ENCODE assay signal across 19 mouse cellular contexts in genomic region chr9:100613501-100614071, GRCm38 (mm10). TPM values are rescaled to one million over a fixed set of nuclear protein-coding genes. Genes with fewer than 3 reads are reported as not detected.
DNase-seq lines count a peak whose midpoint lies in the region; ATAC-seq and TF ChIP-seq lines count a peak whose summit lies in the region.
"Had no signal": no experiment of that assay in that cellular context is flagged by ENCODE, and none has a peak within 500 bp of the region (broad histone marks: within the 10 kb centered on the region; RNA-seq: fewer than 3 reads in every experiment).

No protein-coding gene starts in this region.

- no peaks in the 10 kb centered on the region for H3K9me3 ChIP-seq in embryonic facial prominence, embryonic 14.5 days (ENCODE audit: control insufficient read depth, low read length)
- H3K9me3 ChIP-seq in embryonic facial prominence, embryonic 10.5 days, result no peaks in the 10 kb centered on the region
- no peaks in the 10 kb centered on the region for H3K9me3 ChIP-seq in forebrain, embryonic 14.5 days (replicated peaks; ENCODE audit: control insufficient read depth, low read length)
- H3K9me3 ChIP-seq in forebrain, embryonic 16.5 days (ENCODE audit: control insufficient read depth, low read length), result no peaks in the 10 kb centered on the region
- no peaks in the 10 kb centered on the region for H3K9me3 ChIP-seq in midbrain, embryonic 15.5 days
- H3K9me3 ChIP-seq in midbrain, embryonic 16.5 days (replicated peaks; ENCODE audit: control insufficient read depth, low read length, poor library complexity, severe bottlenecking), result no peaks in the 10 kb centered on the region
- H3K9me3 ChIP-seq: heart, embryonic 15.5 days; hindbrain, embryonic 13.5 days had no signal

- H3K27ac ChIP-seq in embryonic facial prominence, embryonic 14.5 days (replicated peaks; ENCODE audit: low read depth, low read length), result no peak overlapping the region
- H3K27ac ChIP-seq in embryonic facial prominence, embryonic 10.5 days (replicated peaks), result no peak overlapping the region
- no peak overlapping the region for H3K27ac ChIP-seq in forebrain, embryonic 14.5 days (ENCODE audit: low read depth, low read length)
- H3K27ac ChIP-seq in forebrain, embryonic 16.5 days (ENCODE audit: low read length), result no peak overlapping the region
- H3K27ac ChIP-seq in midbrain, embryonic 15.5 days, result peak overlapping the region; percentile 5; the same call in 1 of the 2 replicates
- no peak overlapping the region for H3K27ac ChIP-seq in midbrain, embryonic 16.5 days (ENCODE audit: low read length)
- H3K27ac ChIP-seq: heart, embryonic 15.5 days; hindbrain, embryonic 13.5 days; hindbrain, postnatal 0 days had no signal

- no peaks in the 10 kb centered on the region for H3K4me1 ChIP-seq in embryonic facial prominence, embryonic 14.5 days (ENCODE audit: control insufficient read depth, insufficient read depth, low read length)
- no peaks in the 10 kb centered on the region for H3K4me1 ChIP-seq in embryonic facial prominence, embryonic 10.5 days
- peaks cover 4% of the 10 kb centered on the region; the same call in 1 of the 2 replicates for H3K4me1 ChIP-seq in forebrain, embryonic 14.5 days (ENCODE audit: control insufficient read depth, insufficient read depth, low read length)
- peaks cover 8% of the 10 kb centered on the region for H3K4me1 ChIP-seq in forebrain, embryonic 16.5 days (replicated peaks; ENCODE audit: control insufficient read depth, insufficient read depth, low read length)
- H3K4me1 ChIP-seq in midbrain, embryonic 15.5 days, result peaks cover 9% of the 10 kb centered on the region; the same call in 1 of the 2 replicates
- H3K4me1 ChIP-seq in midbrain, embryonic 16.5 days (ENCODE audit: control insufficient read depth, insufficient read depth, low read length), result no peaks in the 10 kb centered on the region

- no peak; the same call in 1 of the 2 replicates for ATAC-seq in embryonic facial prominence, embryonic 14.5 days (ENCODE audit: low read depth)
- peak; percentile 76 for ATAC-seq in forebrain, embryonic 14.5 days
- ATAC-seq in forebrain, embryonic 16.5 days, result no peak
- no peak for ATAC-seq in midbrain, embryonic 15.5 days (replicated peaks)
- ATAC-seq in midbrain, embryonic 16.5 days, result no peak
- ATAC-seq: CD4-positive, CD25-positive, alpha-beta regulatory T cell, adult 4 months; hindbrain, postnatal 0 days had no signal

- no peak for TF ChIP-seq POLR2A in brain, embryonic 14.5 days (IDR thresholded peaks at IDR 0.05; ENCODE audit: borderline replicate concordance, extremely low read depth, insufficient read depth, insufficient read length, poor library complexity, severe bottlenecking)

- H3K9ac ChIP-seq in embryonic facial prominence, embryonic 14.5 days (ENCODE audit: low read depth, low read length), result no peak overlapping the region
- H3K9ac ChIP-seq in forebrain, embryonic 14.5 days (ENCODE audit: low read length), result no peak overlapping the region
- H3K9ac ChIP-seq in forebrain, embryonic 16.5 days (replicated peaks; ENCODE audit: low read depth, low read length), result no peak overlapping the region
- no peak overlapping the region for H3K9ac ChIP-seq in midbrain, embryonic 15.5 days
- no peak overlapping the region for H3K9ac ChIP-seq in midbrain, embryonic 16.5 days (ENCODE audit: low read depth, low read length)
- H3K9ac ChIP-seq: heart, embryonic 15.5 days; hindbrain, embryonic 13.5 days had no signal

- H3K4me3 ChIP-seq in embryonic facial prominence, embryonic 14.5 days (ENCODE audit: low read depth, low read length), result no peak overlapping the region
- H3K4me3 ChIP-seq in embryonic facial prominence, embryonic 10.5 days, result no peak overlapping the region
- H3K4me3 ChIP-seq in forebrain, embryonic 14.5 days (ENCODE audit: low read depth, low read length), result no peak overlapping the region
- H3K4me3 ChIP-seq in forebrain, embryonic 16.5 days (replicated peaks; ENCODE audit: low read length), result no peak overlapping the region
- H3K4me3 ChIP-seq in midbrain, embryonic 15.5 days, result no peak overlapping the region
- H3K4me3 ChIP-seq in midbrain, embryonic 16.5 days (ENCODE audit: low read depth, low read length), result no peak overlapping the region
- H3K4me3 ChIP-seq: heart, embryonic 15.5 days; hindbrain, embryonic 13.5 days had no signal

- H3K36me3 ChIP-seq in embryonic facial prominence, embryonic 14.5 days (ENCODE audit: control insufficient read depth, insufficient read depth, low read length), result no peaks in the 10 kb centered on the region
- no peaks in the 10 kb centered on the region for H3K36me3 ChIP-seq in embryonic facial prominence, embryonic 10.5 days (replicated peaks)
- no peaks in the 10 kb centered on the region for H3K36me3 ChIP-seq in forebrain, embryonic 14.5 days (ENCODE audit: control insufficient read depth, insufficient read depth, low read length)
- H3K36me3 ChIP-seq in forebrain, embryonic 16.5 days (ENCODE audit: control insufficient read depth, insufficient read depth), result no peaks in the 10 kb centered on the region
- H3K36me3 ChIP-seq in midbrain, embryonic 15.5 days (replicated peaks), result no peaks in the 10 kb centered on the region
- H3K36me3 ChIP-seq in midbrain, embryonic 16.5 days (ENCODE audit: control insufficient read depth, insufficient read depth, low read length), result no peaks in the 10 kb centered on the region
- H3K36me3 ChIP-seq: heart, embryonic 15.5 days; hindbrain, embryonic 13.5 days had no signal

- peak; percentile 55 for DNase-seq in embryonic facial prominence, embryonic 14.5 days (ENCODE audit: low spot score)
- no peak for DNase-seq in embryonic facial prominence, embryonic 10.5 days (ENCODE audit: low spot score)
- peak; percentile 59 for DNase-seq in forebrain, embryonic 14.5 days (ENCODE audit: low spot score)
- peak; percentile 80 for DNase-seq in brain, embryonic 14.5 days (ENCODE audit: low read depth)
- DNase-seq: adrenal gland, postnatal 14 days; B cell, adult 2 months; cerebellum, adult 18-20 months; cerebellum, adult 9-11 months; gastrocnemius, postnatal 36 days; heart, adult 18-20 months; heart, postnatal 14 days had no signal

- H3K4me2 ChIP-seq in embryonic facial prominence, embryonic 14.5 days (ENCODE audit: low read depth, low read length), result no peak overlapping the region
- no peak overlapping the region for H3K4me2 ChIP-seq in forebrain, embryonic 14.5 days (ENCODE audit: low read length)
- no peak overlapping the region for H3K4me2 ChIP-seq in forebrain, embryonic 16.5 days (ENCODE audit: low read length)
- no peak overlapping the region for H3K4me2 ChIP-seq in midbrain, embryonic 15.5 days
- H3K4me2 ChIP-seq in midbrain, embryonic 16.5 days (ENCODE audit: low read length), result no peak overlapping the region
- H3K4me2 ChIP-seq: heart, embryonic 11.5 days; heart, embryonic 15.5 days; hindbrain, embryonic 13.5 days had no signal

- no peaks in the 10 kb centered on the region for H3K27me3 ChIP-seq in embryonic facial prominence, embryonic 14.5 days (replicated peaks; ENCODE audit: control insufficient read depth, insufficient read depth, low read length)
- no peaks in the 10 kb centered on the region for H3K27me3 ChIP-seq in embryonic facial prominence, embryonic 10.5 days (replicated peaks; ENCODE audit: low read depth, poor library complexity, severe bottlenecking)
- H3K27me3 ChIP-seq in forebrain, embryonic 14.5 days (replicated peaks; ENCODE audit: control insufficient read depth, insufficient read depth, low read length), result no peaks in the 10 kb centered on the region
- H3K27me3 ChIP-seq in forebrain, embryonic 16.5 days (replicated peaks; ENCODE audit: control insufficient read depth, insufficient read depth, low read length), result no peaks in the 10 kb centered on the region; the same call in 1 of the 2 replicates
- H3K27me3 ChIP-seq in midbrain, embryonic 15.5 days (replicated peaks), result no peaks in the 10 kb centered on the region
- no peaks in the 10 kb centered on the region for H3K27me3 ChIP-seq in midbrain, embryonic 16.5 days (ENCODE audit: control insufficient read depth, insufficient read depth, low read depth, low read length)
- H3K27me3 ChIP-seq: heart, embryonic 15.5 days; hindbrain, embryonic 13.5 days had no signal

- TF ChIP-seq CTCF in brain, embryonic 14.5 days (IDR thresholded peaks at IDR 0.05; ENCODE audit: borderline replicate concordance, extremely low read depth, insufficient read depth, insufficient read length), result no peak

- 77% methylated on average over 3 of the region's 3 CpGs for WGBS in embryonic facial prominence, embryonic 14.5 days
- WGBS in embryonic facial prominence, embryonic 10.5 days, result 88% methylated on average over 3 of the region's 3 CpGs
- 19% methylated on average over 3 of the region's 3 CpGs for WGBS in forebrain, embryonic 14.5 days
- WGBS in forebrain, embryonic 16.5 days, result 30% methylated on average over 3 of the region's 3 CpGs
- 68% methylated on average over 3 of the region's 3 CpGs for WGBS in midbrain, embryonic 15.5 days
- 62% methylated on average over 3 of the region's 3 CpGs for WGBS in midbrain, embryonic 16.5 days

RNA-seq across cellular contexts. Expression of gene Stag1, which starts 16.0 kb away (rescaled TPM):
- polyA plus RNA-seq in embryonic facial prominence, embryonic 14.5 days (2014; fragmentation: Nextera tagmentation; extraction: Ambion mirVana), result 40.9 and 41.9 TPM in 2 replicates
- 60.1 and 61.2 TPM in 2 replicates for polyA plus RNA-seq in embryonic facial prominence, embryonic 10.5 days (2016; fragmentation: Nextera tagmentation; extraction: Ambion mirVana)
- 36.4 and 50.7 TPM in 2 replicates for polyA plus RNA-seq in forebrain, embryonic 14.5 days (2014; fragmentation: Nextera tagmentation; extraction: Ambion mirVana)
- polyA plus RNA-seq in forebrain, embryonic 16.5 days (2015; fragmentation: Nextera tagmentation; extraction: Ambion mirVana), result 36.0 and 38.6 TPM in 2 replicates
- 28.1 and 33.7 TPM in 2 replicates for polyA plus RNA-seq in midbrain, embryonic 15.5 days (2015; fragmentation: Nextera tagmentation; extraction: Ambion mirVana)
- polyA plus RNA-seq in midbrain, embryonic 16.5 days (2015; fragmentation: Nextera tagmentation; extraction: Ambion mirVana), result 26.5 and 32.8 TPM in 2 replicates
- polyA plus RNA-seq in brain, embryonic 14.5 days (2012; rRNA removed), result 24.1 and 31.6 TPM in 2 replicates

RNA-seq across cellular contexts. Expression of gene Slc35g2, which starts 42.7 kb away (rescaled TPM):
- 6.2 and 6.3 TPM in 2 replicates for polyA plus RNA-seq in embryonic facial prominence, embryonic 14.5 days (2014; fragmentation: Nextera tagmentation; extraction: Ambion mirVana)
- polyA plus RNA-seq in embryonic facial prominence, embryonic 10.5 days (2016; fragmentation: Nextera tagmentation; extraction: Ambion mirVana), result 2.5 and 2.9 TPM in 2 replicates
- polyA plus RNA-seq in forebrain, embryonic 14.5 days (2014; fragmentation: Nextera tagmentation; extraction: Ambion mirVana), result 8.6 and 9.5 TPM in 2 replicates
- 6.7 and 8.4 TPM in 2 replicates for polyA plus RNA-seq in forebrain, embryonic 16.5 days (2015; fragmentation: Nextera tagmentation; extraction: Ambion mirVana)
- 17.6 and 18.1 TPM in 2 replicates for polyA plus RNA-seq in midbrain, embryonic 15.5 days (2015; fragmentation: Nextera tagmentation; extraction: Ambion mirVana)
- 19.4 and 21.9 TPM in 2 replicates for polyA plus RNA-seq in midbrain, embryonic 16.5 days (2015; fragmentation: Nextera tagmentation; extraction: Ambion mirVana)
- 6.8 and 7.5 TPM in 2 replicates for polyA plus RNA-seq in brain, embryonic 14.5 days (2012; rRNA removed)
